26 mouse cellular contexts compared by ENCODE assay signal in the genomic region with DNA sequence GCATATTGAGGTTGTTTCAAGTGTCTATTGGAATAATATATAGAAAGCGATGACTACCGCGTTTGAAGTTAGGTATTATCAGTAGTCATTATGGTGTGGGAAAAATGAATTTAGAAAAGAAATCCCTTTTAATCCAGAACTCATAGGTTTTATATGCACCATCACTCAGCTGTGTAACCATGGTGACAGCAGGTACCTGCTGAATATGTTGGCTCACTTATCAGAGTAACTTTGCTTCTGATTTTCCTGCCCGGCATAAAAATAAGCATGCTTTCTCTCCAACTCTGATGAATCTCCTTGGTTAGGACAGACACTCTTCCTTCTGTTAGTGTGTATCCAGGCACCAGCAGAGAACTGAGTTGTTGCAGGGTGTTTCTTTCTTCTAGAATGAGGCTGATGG.
"Had no signal": no experiment of that assay in that cellular context is flagged by ENCODE, and none has a peak within 500 bp of the region (broad histone marks: within the 10 kb centered on the region; RNA-seq: fewer than 3 reads in every experiment).

No protein-coding gene starts in this region.

- H3K9me3 ChIP-seq: heart, embryonic 13.5 days; heart, embryonic 15.5 days; hindbrain, embryonic 12.5 days; kidney, embryonic 15.5 days; limb, embryonic 10.5 days; limb, embryonic 12.5 days had no signal

- H3K27me3 ChIP-seq: heart, embryonic 13.5 days; heart, embryonic 15.5 days; hindbrain, embryonic 12.5 days; kidney, embryonic 15.5 days; limb, embryonic 12.5 days had no signal

- H3K4me1 ChIP-seq: hindbrain, embryonic 12.5 days; kidney, embryonic 15.5 days; limb, embryonic 10.5 days; limb, embryonic 12.5 days had no signal

- H3K4me2 ChIP-seq: heart, embryonic 11.5 days; heart, embryonic 13.5 days; heart, embryonic 15.5 days; hindbrain, embryonic 12.5 days; hindbrain, embryonic 14.5 days; kidney, embryonic 15.5 days; limb, embryonic 12.5 days; liver, embryonic 11.5 days had no signal

- H3K9ac ChIP-seq: heart, embryonic 13.5 days; heart, embryonic 15.5 days; hindbrain, embryonic 12.5 days; hindbrain, embryonic 14.5 days; kidney, embryonic 15.5 days; limb, embryonic 12.5 days had no signal

- H3K4me3 ChIP-seq: heart, adult 2 months; heart, embryonic 13.5 days; heart, embryonic 15.5 days; hindbrain, embryonic 12.5 days; kidney, embryonic 15.5 days; limb, embryonic 10.5 days; limb, embryonic 12.5 days had no signal

- H3K27ac ChIP-seq: heart, adult 2 months; heart, embryonic 15.5 days; hindbrain, embryonic 12.5 days; hindbrain, embryonic 14.5 days; kidney, embryonic 15.5 days; kidney, postnatal 0 days; limb, embryonic 10.5 days; limb, embryonic 12.5 days had no signal

- DNase-seq: gastrocnemius, postnatal 14 days; gastrocnemius, postnatal 36 days; heart, adult 11 months; heart, adult 2 months; heart, postnatal 14 days; heart, postnatal 36 days; kidney, adult 11 months; kidney, adult 2 months; kidney, adult 9 months; kidney, postnatal 14 days; kidney, postnatal 36 days; layer of hippocampus, adult 9-11 months; layer of hippocampus, postnatal 36 days; liver had no signal

- ATAC-seq: hindbrain, embryonic 16.5 days; intestine, embryonic 16.5 days had no signal

- H3K36me3 ChIP-seq: heart, embryonic 13.5 days; heart, embryonic 15.5 days; hindbrain, embryonic 12.5 days; kidney, embryonic 15.5 days; limb, embryonic 10.5 days; limb, embryonic 12.5 days had no signal
